Mouse (Mus musculus): ENCODE data around the gene Sim2. TPM values are rescaled to one million over a fixed set of nuclear protein-coding genes. Genes with fewer than 3 reads are reported as not detected.

Sim2 gene
- polyA plus RNA-seq, 1 experiment from 2014 or later: 0.06 TPM

DNA sequence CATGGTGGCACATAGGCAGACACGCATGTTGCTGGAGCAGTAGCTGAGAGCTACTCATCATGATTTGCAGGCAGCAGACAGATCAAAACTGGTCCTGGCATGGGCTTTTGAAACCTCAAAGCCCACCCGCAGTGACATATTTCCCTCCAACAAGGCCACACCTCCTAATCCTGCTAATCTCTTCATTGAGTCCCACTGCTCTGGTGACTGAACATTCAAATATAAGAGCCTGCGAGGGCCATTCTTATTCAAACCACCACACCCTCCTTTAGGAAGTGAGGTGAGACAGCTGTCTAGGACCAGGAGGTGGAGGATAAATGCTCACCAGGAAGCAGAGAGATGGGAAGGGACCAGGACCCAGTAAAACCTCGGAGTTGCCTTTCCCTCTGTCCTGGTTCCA lies 85.5 kb downstream of the Sim2 start:
- Histone ChIP-seq H3K9me3 (ENCODE audit: control insufficient read depth, low read length) (no peaks in the 10 kb centered on the region), H3K27me3 (replicated peaks; ENCODE audit: control insufficient read depth, insufficient read depth, low read length) (no peaks in the 10 kb centered on the region), H3K9ac (replicated peaks; ENCODE audit: low read depth, low read length) (no peak overlapping the region), H3K4me2 (ENCODE audit: low read length) (no peak overlapping the region), H3K4me1 (replicated peaks; ENCODE audit: control insufficient read depth, insufficient read depth, low read length) (peaks cover 2% of the 10 kb centered on the region), H3K4me3 (replicated peaks; ENCODE audit: low read length) (no peak overlapping the region), H3K27ac (ENCODE audit: low read length) (no peak overlapping the region), H3K36me3 (ENCODE audit: control insufficient read depth, insufficient read depth) (no peaks in the 10 kb centered on the region)
- WGBS: 17% methylated on average over 4 of the region's 4 CpGs
- no peak for ATAC-seq

DNA sequence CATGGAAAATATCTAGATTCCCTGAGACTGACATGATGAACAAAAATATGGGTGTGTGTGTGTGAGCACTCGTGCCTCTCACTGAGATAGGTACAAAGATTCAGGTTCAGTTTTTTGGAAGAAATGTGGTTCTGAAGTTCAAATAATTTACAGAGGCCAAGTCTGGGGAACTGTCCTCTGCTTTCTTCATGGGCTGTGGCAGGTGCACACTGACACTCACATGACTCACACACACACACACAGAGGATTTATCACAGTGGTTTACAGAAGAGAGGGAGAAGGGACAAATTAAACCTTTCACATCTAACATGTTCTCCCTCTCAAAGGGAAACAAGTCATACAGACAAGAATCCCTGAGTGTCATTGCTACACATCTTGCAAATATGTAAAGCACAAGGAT lies 88.6 kb downstream of the Sim2 start:
- H3K4me3 ChIP-seq (replicated peaks; ENCODE audit: low read length): no peak overlapping the region
- H3K27ac ChIP-seq (ENCODE audit: low read length): no peak overlapping the region
- WGBS: 88% methylated on average over 1 of the region's 1 CpGs
- no peaks in the 10 kb centered on the region for H3K9me3 ChIP-seq (ENCODE audit: control insufficient read depth, low read length)
- no peak overlapping the region for H3K4me2 ChIP-seq (ENCODE audit: low read length)
- H3K27me3 ChIP-seq (replicated peaks; ENCODE audit: control insufficient read depth, insufficient read depth, low read length): no peaks in the 10 kb centered on the region
- H3K36me3 ChIP-seq (ENCODE audit: control insufficient read depth, insufficient read depth): no peaks in the 10 kb centered on the region
- ATAC-seq: no peak
- H3K4me1 ChIP-seq (replicated peaks; ENCODE audit: control insufficient read depth, insufficient read depth, low read length): peaks cover 15% of the 10 kb centered on the region
- no peak overlapping the region for H3K9ac ChIP-seq (replicated peaks; ENCODE audit: low read depth, low read length)

DNA sequence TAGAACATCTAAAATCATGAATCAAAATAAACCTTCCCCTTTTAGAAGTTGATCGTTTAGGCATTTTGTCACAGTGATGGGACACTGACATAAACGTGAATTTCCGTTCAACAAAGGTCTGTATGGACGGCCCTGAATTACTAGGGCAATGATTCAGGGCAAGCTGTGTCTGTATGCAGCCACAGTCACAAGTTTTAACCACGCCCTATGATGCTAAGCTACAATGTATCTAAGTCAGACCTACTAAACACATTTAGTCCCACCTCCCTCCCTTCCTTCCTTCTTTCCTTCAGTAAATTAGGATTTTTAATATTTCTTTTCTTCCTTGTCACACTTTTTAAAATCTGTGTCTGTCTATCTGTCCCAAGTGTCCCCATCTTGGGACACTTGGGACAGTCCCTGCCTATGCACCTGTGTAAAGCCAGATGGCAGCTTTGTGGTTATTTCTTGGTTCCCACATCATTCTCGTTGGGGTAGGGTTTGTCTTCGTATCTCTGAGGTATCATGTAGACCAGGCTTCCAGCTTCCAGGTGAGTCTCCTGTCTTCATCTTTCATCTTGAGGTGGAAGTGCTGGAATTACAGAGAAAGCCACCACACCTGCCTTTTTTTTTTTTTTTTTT lies 90.7 kb downstream of the Sim2 start:
- no peaks in the 10 kb centered on the region for H3K36me3 ChIP-seq (ENCODE audit: control insufficient read depth, insufficient read depth)
- H3K4me1 ChIP-seq (replicated peaks; ENCODE audit: control insufficient read depth, insufficient read depth, low read length): peaks cover 35% of the 10 kb centered on the region
- ATAC-seq: no peak
- no peaks in the 10 kb centered on the region for H3K9me3 ChIP-seq (ENCODE audit: control insufficient read depth, low read length)
- H3K27me3 ChIP-seq (replicated peaks; ENCODE audit: control insufficient read depth, insufficient read depth, low read length): peaks cover 3% of the 10 kb centered on the region; the same call in 1 of the 2 replicates
- no peak overlapping the region for H3K4me3 ChIP-seq (replicated peaks; ENCODE audit: low read length)
- no peak overlapping the region for H3K9ac ChIP-seq (replicated peaks; ENCODE audit: low read depth, low read length)
- WGBS: 89% methylated on average over 7 of the region's 7 CpGs
- no peak overlapping the region for H3K27ac ChIP-seq (ENCODE audit: low read length)
- H3K4me2 ChIP-seq (ENCODE audit: low read length): no peak overlapping the region

Small RNAs within 50 kb of the gene (microRNA-seq; reads per million reads assigned to microRNA genes)
- not detected for gene Gm23062

Other genes with a start within 250 kb of the Sim2 start
- 36.0 and 40.4 TPM in 2 replicates for gene Chaf1b, start 201.0 kb upstream of the Sim2 start, polyA plus RNA-seq (2015; fragmentation: Nextera tagmentation; extraction: Ambion mirVana)
- gene Cldn14, start 76.1 kb upstream of the Sim2 start, polyA plus RNA-seq (2015; fragmentation: Nextera tagmentation; extraction: Ambion mirVana): not detected in 2 replicates
- 6.6 and 8.0 TPM in 2 replicates for gene Hlcs, start 228.6 kb downstream of the Sim2 start, polyA plus RNA-seq (2015; fragmentation: Nextera tagmentation; extraction: Ambion mirVana)
- gene Ripply3, start 243.5 kb downstream of the Sim2 start, polyA plus RNA-seq (2015; fragmentation: Nextera tagmentation; extraction: Ambion mirVana): 0.99 and 1.1 TPM in 2 replicates